Mouse (Mus musculus): ENCODE measurements around the gene Rps27a. TPM values are rescaled to one million over a fixed set of nuclear protein-coding genes. Genes with fewer than 3 reads are reported as not detected.
"Not testable (repeated sequence)": the region's sequence is repeated elsewhere in the genome, so short reads cannot be mapped to it uniquely, and the experiment has no call there.

Gene Rps27a
- 100 to 1,000 TPM; 532 to 582 (median 543) TPM for total RNA-seq (2022)

DNA sequence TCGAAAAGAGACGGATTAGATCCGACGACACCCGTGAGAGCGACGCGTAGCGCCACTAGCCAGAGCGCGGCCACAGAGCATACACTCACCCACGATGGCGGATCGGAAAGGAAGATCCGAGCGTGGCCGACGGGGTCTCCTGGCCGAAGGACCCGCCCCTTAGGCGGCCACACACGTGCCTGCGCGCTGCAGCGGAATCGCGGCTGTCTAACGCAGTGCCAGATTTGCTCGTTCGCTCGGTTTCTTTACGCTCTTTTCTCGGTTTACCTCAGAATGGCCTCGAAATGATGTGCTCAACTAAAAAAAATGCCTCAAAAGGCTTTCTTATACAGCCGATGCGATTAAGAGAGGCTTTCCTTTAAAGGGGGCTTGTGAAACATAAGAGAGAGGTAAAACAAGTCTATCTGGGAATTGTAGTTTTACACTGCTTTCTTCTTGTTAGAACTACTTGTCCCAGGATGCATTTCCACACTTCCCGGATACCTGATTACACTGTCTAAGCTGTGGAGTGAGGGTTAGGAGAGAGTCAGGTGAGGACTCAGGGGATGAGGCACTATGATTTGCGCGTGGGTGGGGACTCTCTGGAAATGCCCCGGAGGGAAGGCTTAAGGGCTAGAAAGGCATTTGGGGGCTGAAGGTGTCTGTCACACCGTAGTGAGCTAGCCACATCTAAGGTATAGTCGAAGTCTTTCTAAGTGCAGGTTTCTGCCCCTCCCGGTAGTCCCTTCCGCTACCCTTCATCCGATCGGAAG, at the start of gene Rps27a, which contains the start of gene Clhc1:
Gene Rps27a, minus strand, starts transcription at position 358 of the 752 bp plus-strand sequence.
Gene Clhc1, plus strand, starts transcription at position 199 of the 752 bp plus-strand sequence.
- peak; percentile 87 to 91 for DNase-seq (ENCODE audit: low spot score in 2 of 2)

DNA sequence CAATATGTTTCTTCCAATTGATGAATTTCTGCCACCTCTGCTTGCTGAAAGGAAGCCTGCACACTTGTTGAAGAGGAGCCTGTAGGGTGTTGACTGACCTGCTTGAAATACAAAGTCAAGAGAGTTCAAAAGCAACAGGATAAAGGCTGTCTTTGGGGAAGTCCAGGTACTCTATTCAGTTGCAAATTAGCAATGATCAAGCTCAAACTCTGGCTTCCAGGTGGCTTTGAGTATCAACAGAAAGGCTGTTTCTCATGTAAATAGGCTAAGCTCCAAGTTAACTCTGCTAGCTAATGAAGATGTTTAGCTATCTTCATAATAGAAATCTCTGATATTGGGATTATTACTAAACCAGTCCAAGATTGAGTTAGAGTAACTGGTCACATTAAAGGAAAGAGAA, 49.2 kb upstream of the Rps27a start:
- no peak for DNase-seq (ENCODE audit: low spot score in 2 of 2)

DNA sequence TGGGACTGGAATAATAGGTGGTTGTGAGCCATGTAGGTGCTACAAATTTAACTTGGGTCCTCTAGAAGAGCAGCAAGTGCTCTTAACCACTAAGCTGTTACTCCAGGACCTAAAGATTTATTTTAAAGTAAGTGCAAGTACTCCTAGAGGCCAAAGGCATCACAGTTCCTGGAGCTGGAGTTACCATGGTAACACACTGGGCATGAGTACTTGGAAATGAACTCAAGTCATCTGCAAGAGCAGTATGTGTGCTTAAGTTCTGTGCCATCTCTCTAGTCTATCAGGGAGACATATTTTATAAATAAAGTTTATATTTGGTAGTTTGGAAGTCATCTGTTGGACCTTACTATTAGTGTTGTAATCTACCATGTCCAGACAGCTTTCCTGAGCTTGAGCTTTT, 47.3 kb upstream of the Rps27a start:
- DNase-seq (ENCODE audit: low spot score in 2 of 2): no peak

DNA sequence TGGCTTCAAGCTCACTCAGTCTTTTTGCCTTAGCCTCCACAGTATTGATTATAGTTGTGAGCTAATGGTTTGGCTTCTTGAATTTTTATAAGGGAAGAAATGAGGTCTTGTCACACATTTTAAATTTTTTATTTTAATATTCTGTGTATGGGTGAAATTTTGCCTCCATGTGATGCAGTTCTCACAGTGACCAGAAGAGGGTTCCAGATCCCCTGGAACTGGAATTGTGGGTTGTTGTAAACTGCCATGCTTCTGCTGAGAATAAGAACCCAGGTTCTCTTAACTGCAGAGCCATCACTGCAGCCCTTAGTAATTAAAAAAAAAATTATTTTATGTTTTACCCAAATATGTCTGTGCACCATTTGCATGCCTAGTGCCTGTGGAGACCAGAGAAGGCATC, 31.7 kb upstream of the Rps27a start:
- DNase-seq (ENCODE audit: low spot score in 2 of 2): no peak

DNA sequence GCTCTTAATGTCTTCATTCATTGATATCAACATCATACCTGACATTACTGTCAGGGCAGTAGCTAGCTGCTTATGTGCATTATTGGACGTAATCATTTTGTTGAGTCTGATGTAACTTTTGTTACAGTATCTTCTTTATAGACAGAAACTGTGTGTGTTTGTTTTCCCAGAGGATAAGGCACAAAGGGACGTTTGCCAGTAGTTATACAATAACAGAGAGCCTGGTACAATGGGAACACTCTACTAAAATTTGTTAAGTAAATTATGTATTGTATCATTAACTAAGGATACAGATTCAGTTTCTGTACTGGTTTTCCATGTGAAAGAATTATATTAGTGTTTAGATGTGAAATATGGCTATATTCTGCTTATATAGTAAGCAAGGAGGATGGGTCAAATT, 24.7 kb upstream of the Rps27a start:
- no peak for DNase-seq (ENCODE audit: low spot score in 2 of 2)

DNA sequence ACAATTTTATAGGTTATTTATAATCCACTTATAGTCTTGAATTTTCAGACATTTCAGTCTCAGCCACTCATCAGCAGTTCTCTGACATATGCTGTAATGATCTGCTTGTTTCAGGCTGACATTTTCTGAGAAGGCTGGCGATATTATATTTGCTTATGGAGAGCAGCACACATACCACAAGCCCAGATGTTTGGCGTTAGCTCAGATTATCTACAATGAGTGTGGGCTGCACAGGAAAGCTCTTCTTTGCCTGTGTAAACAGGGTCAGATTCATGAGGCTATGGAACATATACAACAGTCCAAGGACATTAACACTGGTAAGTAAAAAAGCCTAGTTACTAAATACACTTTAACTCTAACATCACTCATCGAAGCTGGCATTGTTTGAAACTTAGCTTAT, 23.6 kb upstream of the Rps27a start:
- no peak for DNase-seq (ENCODE audit: low spot score in 2 of 2)

DNA sequence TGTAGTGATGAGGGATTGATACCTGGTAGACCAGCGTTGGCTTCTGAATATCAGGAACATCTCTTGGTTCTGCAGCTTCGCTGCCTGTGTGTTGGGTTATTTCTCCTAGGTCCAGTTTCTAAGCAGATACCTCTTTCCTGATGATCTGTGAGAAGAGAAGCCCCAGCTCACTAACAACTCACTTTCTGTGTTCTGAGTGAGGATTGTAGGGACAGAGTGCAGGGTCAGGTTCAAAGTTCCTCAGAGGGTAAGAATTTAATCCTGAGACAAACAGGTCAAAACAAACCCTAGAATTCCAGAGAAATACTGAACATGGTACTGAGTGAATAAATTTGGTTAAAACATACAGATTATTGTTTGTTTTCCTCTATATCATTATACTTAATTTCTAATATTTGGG, 15.5 kb upstream of the Rps27a start:
- no peak for DNase-seq (ENCODE audit: low spot score in 2 of 2)

DNA sequence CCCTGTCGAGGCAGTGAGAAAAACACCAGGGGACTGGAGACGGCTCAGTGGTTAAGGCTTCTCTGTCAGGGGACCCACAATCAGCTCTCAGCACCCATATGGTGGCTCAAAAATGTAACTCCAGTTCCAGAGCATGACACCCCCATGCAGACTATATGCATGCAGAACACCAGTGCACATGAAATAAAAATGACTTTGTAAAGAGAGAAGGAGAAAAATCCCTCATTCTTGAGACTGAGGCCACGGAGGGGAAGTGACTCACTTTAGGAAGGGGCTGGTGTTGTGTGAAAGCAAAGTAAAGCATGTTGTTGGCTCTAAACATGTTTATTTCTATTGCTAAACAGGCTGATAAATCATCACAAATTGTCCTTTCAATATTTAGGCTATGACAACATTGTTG, 13.1 kb upstream of the Rps27a start:
- DNase-seq (ENCODE audit: low spot score in 2 of 2): no peak

DNA sequence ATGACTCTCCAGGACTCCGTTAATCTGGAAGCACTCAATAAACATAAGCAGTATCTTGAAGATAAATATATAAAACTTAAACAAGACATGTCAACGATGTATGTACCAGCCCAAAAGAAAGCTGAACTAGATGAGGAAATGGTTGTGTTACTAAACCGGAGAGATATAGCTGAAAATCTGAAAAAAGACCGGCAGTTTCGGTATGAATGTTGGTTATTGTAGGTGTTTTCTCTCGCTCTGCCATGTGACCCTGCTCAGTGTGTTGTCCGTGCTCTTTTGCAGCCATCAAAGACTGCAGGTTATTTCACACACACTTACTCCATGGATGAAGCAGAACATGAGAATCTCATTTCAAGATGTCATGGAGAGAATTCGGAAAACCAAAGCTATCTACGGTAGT, 12.5 kb upstream of the Rps27a start:
- no peak for DNase-seq (ENCODE audit: low spot score in 2 of 2)

DNA sequence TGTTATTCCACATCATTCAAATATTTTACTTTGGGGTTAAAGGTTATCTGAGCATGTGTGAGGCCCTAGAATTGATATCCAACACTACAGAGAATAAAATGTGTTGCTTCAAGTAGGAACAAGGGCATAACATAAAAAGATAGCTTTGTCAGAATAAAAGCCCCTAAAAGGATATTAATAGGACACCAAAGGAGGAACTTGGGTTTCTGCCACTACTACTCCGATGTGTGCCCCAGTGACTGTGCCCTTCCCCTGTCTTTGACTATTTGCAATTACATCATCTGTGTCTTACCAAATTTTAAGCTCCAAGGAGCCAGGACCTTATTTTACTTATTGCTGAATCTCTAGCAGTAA, 1.5 kb upstream of the Rps27a start:
- DNase-seq (ENCODE audit: low spot score in 2 of 2): no peak

DNA sequence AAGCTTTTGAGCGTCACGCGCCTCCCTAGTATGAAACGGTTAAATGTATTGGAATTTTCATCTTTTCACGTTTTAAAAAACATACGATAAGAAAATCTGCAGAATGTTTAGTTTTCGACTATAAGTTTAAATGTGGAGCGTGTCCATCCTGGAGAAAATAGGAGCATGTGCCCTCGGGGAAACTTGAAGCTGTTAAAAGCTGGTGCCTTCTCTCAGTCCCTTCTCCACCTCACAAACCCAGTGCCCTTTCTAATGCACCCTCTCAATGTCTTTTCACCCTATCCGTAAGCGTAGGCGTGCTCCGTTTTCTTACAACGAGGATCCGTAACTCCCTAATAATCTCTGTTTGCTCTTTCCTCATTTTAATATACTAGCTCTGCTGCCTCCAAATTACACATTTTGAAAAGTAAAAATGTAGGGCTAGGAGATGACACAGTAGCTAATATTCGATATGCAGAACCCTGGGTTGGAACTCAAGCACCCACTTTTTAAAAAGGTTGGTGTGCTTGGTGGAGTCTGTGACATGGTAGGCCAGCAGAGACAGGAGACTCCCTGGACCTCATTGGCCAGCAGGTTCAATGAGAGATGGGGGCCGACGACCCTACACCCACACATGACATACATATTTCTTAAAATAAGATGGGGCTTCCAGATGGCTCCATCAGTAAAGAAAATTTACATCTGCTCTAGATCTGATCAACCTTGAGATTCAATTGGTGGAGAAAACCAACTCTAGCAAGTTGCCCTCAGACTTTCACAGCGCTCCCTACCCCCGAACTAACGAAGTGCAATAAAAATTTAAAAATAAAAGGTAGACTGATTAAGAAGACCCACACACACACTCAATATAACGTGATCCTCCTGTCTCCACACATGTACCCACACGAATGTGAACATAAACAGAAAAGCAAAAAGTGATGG, 855 bp upstream of the Rps27a start:
- no peak for DNase-seq (ENCODE audit: low spot score in 2 of 2)

DNA sequence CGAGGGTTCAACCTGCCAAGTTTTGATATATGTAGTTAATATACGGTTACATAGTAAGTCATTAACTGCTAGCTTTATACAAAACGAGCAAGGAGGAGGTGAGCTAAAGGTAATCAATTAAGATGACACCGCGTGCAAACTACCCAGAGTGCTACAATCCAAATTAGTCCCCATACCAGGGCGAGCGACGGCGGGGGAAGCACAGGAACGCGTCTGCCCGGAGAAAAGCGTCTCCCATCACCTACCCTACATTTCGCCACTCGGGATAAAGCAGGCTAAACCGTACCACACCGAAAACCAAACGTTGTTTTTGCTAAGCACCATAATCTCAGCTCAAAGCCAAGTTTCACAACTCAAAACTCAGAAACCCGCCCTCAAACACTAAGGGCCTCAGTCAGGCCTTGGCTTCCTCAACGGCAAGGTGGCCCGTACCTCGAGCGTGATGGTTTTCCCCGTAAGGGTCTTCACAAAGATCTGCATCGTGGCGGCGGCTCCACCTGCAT, 609 bp downstream of the Rps27a start:
- DNase-seq (ENCODE audit: low spot score in 2 of 2): no peak

DNA sequence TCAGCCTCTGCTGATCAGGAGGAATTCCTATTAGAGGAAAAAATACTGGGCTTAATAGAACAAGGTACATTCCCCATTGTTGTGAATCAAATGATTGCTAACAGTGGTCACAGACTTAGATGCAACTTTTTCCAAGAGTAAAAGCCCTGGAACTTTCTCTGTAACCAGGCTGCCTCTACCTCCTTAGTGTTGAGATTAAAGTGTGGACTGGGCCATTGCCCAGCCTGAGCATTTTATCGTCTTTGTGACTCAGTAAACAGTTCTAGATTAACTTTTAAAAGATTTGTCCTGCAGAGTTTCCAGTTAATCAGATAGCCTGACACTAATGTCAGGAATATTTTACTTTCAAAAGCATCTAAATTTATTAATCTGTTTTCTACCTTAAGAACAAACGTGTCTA, 1.1 kb downstream of the Rps27a start:
- DNase-seq (ENCODE audit: low spot score in 2 of 2): no peak

DNA sequence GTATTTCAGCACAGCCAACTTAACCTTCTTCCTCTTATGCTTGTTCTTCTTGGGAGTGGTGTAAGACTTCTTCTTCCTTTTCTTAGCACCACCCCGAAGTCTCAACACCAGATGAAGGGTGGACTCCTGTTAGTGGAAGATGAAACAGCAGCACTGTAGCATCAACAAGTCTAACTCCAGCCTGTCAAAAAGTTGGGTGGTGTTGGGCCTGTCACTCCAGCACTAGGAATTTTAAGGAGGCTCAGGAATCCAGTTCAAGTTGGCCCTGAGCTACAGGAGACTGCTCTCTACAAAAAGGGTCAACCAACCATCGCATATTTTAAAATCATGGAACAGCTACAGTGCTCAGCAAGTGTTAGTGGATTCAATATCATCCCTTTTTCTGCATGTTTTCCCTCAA, 1.6 kb downstream of the Rps27a start:
- not testable (repeated sequence) for DNase-seq (ENCODE audit: low spot score in 2 of 2)

DNA sequence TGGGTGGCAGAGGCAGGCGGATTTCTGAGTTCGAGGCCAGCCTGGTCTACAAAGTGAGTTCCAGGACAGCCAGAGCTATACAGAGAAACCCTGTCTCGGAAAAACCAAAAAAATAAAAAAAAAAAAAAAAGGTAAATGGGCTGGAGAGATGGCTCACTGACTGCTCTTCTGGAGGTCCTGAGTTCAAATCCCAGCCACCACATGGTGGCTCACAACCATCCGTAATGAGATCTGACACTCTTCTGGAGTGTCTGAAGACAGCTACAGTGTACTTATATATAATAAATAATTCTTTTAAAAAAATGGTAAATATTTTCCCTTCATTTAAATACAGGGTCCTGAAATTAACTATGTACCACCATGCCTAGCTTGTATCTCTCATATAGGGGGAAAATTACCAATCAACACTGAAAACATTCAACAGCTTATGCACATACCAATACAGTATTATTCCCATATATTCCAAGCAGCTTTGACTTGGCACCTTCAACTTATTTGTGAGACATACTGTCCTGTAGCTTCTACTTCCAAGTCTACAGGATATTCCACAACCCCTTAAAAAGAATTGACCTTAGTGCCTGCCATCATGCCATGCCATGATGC, 2.7 kb downstream of the Rps27a start:
- not testable (repeated sequence) for DNase-seq (ENCODE audit: low spot score in 2 of 2)

DNA sequence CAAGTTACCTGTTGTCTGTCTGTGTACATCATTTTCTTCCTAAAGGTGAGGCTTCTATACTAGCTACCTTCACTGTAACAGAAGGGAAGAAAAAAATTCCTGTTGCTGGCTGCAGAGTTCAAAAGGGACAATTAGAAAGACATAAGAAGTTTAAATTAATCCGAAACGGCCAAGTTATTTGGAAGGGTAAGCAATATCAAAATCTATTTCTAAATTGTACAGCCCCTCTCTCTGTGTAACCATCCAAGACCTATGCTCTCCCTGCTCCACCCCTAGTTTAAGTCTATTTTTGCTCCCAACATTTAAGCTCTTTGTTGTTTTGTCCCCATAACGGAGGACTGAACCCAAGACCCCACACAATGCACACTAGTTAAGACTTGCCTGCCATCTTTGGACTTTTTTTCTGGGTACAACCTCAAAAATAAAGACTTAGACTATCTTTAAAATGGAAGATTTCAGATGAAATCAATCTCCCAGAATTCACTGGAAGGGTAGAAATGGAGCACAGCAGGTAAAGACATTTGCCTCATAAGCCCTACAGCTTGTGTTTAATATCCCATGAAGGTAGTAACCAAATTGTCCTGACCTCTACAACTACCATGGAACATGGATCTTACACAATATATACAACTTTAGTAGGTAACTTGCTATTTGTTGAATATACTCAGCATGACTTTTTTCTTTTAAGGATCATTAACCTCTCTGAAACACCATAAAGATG, 3.5 kb downstream of the Rps27a start:
- no peak for DNase-seq (ENCODE audit: low spot score in 2 of 2)

DNA sequence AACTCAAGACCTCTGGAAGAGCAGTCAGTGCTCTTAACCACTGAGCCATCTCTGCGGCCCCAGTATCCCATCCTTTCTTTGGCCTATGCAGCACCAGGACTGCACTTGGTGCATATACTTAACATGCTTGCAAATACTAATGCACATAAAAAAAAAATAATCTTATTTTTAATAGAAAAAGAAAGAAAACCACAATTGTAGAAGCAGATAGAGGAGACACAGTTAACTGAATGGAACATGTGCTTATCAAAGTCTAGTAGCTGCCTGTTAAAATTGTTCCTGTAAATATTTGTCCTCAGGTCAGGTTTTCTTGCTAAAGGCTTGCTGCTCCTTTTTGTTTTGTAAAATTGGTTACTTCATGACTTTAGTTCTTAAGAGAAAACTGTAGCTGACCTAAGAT, 9.7 kb downstream of the Rps27a start:
- no peak for DNase-seq (ENCODE audit: low spot score in 2 of 2)

DNA sequence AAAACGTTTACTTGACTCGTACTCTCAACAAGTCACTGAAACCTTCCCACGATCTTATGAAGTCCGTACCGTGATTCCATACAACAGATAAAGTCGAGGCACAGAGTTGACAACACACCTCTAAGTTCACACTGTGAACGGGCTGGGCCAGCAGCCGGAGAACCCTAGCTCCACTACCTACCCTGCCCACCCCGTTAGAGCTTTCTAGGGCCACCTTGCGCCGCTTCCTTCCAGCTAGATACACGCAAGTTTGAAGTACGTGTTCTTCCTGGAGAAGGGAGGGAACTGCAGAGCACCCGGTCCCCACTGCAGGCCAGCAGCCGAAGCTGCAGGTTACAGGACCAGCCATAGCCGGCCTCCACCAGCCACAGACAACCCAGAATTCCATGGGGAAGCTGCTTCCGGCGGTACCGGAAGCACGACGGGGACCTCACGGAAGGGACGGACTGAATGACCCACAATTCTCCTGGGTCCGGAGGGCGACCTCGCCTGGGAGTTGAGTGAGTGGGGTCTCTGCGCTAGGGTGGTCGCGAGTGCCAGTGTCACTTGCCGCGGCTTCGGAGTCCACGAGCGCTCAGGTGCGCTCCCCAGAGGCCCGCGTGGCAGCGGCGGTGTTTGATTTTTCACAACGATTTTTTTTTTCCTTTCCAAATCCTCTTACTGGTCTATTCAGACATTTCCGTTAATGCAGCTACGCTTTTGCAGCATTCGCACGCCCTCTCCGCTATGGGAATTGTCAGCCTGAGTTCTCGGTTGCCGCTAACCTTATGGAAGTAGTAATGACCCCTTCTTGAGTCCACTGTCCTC, 21.7 kb downstream of the Rps27a start, which contains the start of gene Mtif2:
Gene Mtif2, plus strand, starts transcription at position 421 of the 807 bp plus-strand sequence.
- peak; percentile 65 to 69 for DNase-seq (ENCODE audit: low spot score in 2 of 2)

DNA sequence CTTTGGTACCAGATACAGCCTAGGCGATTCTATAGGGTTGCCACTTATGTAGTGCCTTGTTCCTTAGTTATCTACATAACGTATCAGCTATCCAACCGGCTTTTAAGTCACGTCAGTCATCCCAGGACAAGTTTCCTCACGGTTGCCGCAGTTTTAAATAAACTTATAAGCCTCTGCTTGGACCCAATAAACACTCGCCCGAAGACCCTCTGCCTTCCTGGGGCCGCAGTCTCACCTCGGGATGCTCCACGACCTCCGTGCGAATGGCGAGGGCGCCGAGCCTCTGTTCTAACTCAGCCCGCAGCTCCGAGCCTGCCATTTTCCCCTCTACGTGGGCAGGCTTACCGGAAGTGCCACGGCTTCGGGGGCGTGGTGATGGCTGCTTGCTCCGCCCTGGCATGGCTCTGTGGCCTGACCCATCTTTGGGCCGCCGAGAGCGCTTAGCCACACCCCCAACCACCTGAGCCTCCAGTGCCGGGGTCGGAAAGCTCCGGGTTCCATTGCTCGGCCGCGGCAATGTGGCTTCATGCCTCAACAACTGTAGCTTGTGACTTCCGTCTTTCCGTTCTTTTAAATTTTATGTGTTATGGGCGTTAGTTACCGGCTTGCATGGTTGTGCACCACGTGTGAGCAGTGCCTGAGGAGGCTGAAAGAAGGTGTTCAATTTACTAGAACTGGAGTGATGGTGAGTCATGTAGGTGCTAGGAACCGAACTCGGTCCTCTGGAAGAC, 33.1 kb downstream of the Rps27a start, which contains the start of gene Prorsd1:
Gene Prorsd1, minus strand, starts transcription at position 352 of the 731 bp plus-strand sequence.
- peak; percentile 38 to 65 for DNase-seq (ENCODE audit: low spot score in 2 of 2)

DNA sequence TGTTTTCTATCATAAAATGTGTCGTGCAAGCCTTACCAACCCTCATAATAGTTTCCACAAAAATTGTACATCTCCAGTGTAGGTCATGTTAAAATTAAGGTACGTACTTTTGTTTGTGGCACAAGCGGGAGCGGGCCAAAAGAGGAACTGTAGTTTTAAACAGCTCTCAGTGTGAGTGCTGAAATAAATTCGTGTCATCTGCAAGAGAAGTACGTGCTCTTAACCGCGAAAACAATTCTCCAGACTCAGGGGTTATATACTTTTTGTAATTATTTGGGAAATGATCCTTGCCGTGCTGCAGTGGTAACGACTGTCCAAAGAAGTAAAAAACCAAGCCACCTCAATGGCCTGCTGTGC, 33.6 kb downstream of the Rps27a start:
- no peak for DNase-seq (ENCODE audit: low spot score in 2 of 2)

All from left cerebral cortex, adult 8-10 months (tissue).